Mouse (Mus musculus): ENCODE results near the gene Ift88. TPM values are rescaled to one million over a fixed set of nuclear protein-coding genes. Genes with fewer than 3 reads are reported as not detected.

The Ift88 gene
- total and polyA plus RNA-seq, 3 experiments, result 6.7 to 12.3 (median 8.1) TPM

GRCm38 (mm10) chr14:57385667-57386066 lies 38.2 kb upstream of the Ift88 start:
- Histone ChIP-seq H3K27me3 (replicated peaks) (no peaks in the 10 kb centered on the region), H3K4me2 (ENCODE audit: insufficient read depth, low read depth, poor library complexity, severe bottlenecking) (no peak overlapping the region), H3K9ac (ENCODE audit: insufficient read depth, low read depth) (no peak overlapping the region), H3K36me3 (replicated peaks in 1 of 2; ENCODE audit: control insufficient read depth in 1 of 2, insufficient read depth in 1 of 2, low read length in 1 of 2) (peaks cover 0 to 13% of the 10 kb centered on the region in 2 experiments), H3K4me1 (ENCODE audit: control insufficient read depth in 1 of 2, insufficient read depth in 2 of 2) (no peaks in the 10 kb centered on the region; a peak in 1 of 4 replicates), H3K79me2 (replicated peaks; ENCODE audit: control insufficient read depth, extremely low read depth, insufficient read depth, poor library complexity, severe bottlenecking) (no peaks in the 10 kb centered on the region), H3K4me3 (replicated peaks in 1 of 3; ENCODE audit: low read depth in 2 of 3, low read length in 2 of 3, poor library complexity in 1 of 3) (no peak overlapping the region), H3K9me3 (replicated peaks; ENCODE audit: low read length) (no peaks in the 10 kb centered on the region), H3K27ac (ENCODE audit: insufficient read depth, low read depth) (no peak overlapping the region)
- in situ Hi-C loops (cut with MboI; ENCODE audit: low pct_ligation_motif_present, low pct_unique_long_range_greater_than_20kb, low sequenced_read_pairs), result loop anchor here (25.0 kb wide), 1 partner anchor 527 kb away; no protein-coding TSS in a partner anchor
- no peak for DNase-seq (ENCODE audit: extremely low read depth)
- dilution Hi-C loops (cut with MboI; ENCODE audit: extremely low pct_ligation_motif_present, extremely low pct_unique_long_range_greater_than_20kb, low sequenced_read_pairs), result no loop called here
- TF ChIP-seq ZC3H11A (IDR thresholded peaks at IDR 0.05; ENCODE audit: low read depth, low read length) (no peak), TCF12 (IDR thresholded peaks at IDR 0.05; ENCODE audit: low read depth, low read length) (no peak), IRF4 (IDR thresholded peaks at IDR 0.05; ENCODE audit: low read depth, low read length) (no peak)

DNA sequence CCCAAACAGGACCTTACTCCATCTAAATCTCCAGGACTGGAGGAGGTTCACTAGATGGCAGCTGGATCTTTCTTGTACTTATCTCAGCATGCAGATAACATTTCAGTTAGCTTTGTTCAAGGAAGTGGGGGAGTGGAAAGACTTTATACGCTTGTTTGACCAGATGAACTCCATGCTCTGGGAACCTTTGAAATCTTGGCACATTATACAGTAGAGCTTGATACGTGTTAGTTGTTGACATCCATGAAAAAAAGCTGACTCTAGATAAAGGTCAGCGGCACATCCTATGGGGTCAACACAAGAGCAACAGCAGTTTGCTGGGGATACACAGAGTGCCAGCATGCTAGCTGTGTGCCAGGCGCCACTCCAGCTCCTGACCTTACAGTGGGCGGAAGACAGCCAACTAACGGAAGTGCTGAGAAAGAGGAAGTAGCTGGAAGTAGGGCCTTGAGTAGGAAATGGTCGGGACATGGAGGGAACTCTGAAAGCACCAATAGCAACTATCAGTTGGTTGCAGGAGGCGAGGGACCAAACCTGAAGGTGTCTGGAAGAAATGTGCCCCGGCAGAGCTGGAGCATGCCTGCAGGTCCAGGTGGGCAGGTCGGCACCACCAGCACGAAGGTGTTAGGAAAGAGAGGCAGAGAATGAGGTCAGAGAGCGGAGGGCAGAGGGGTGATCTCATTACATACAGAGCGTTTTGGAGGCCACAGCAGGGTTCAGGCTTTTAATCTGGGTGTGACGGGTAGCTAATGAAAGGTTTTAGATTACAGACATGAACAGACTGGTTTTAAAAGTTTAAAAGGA lies 36.9 kb upstream of the Ift88 start:
- H3K27me3 ChIP-seq (replicated peaks), result no peaks in the 10 kb centered on the region
- H3K79me2 ChIP-seq (replicated peaks; ENCODE audit: control insufficient read depth, extremely low read depth, insufficient read depth, poor library complexity, severe bottlenecking), result no peaks in the 10 kb centered on the region
- H3K9ac ChIP-seq (ENCODE audit: insufficient read depth, low read depth), result no peak overlapping the region
- no peak overlapping the region for H3K4me2 ChIP-seq (ENCODE audit: insufficient read depth, low read depth, poor library complexity, severe bottlenecking)
- TF ChIP-seq MAFK (IDR thresholded peaks at IDR 0.05; ENCODE audit: insufficient replicate concordance, low read length) (no peak), E2F4 (IDR thresholded peaks at IDR 0.05; ENCODE audit: insufficient replicate concordance, low read depth, low read length) (no peak), NELFE (IDR thresholded peaks at IDR 0.05; ENCODE audit: low read depth, low read length) (no peak), KAT2A (IDR thresholded peaks at IDR 0.05; ENCODE audit: insufficient replicate concordance, low read length) (no peak), USF1 (IDR thresholded peaks at IDR 0.05; ENCODE audit: low read depth, low read length) (no peak), RCOR1 (conservative IDR thresholded peaks at IDR 0.05; ENCODE audit: low read depth, low read length) (no peak), USF2 (conservative IDR thresholded peaks at IDR 0.05; ENCODE audit: low read depth, low read length) (no peak), HCFC1 (IDR thresholded peaks at IDR 0.05; ENCODE audit: low read depth, low read length) (no peak), CHD2 (IDR thresholded peaks at IDR 0.05; ENCODE audit: low read length) (no peak), PAX5 (IDR thresholded peaks at IDR 0.05; ENCODE audit: low read length) (no peak), ZC3H11A (IDR thresholded peaks at IDR 0.05; ENCODE audit: low read depth, low read length) (no peak), ZNF384 (IDR thresholded peaks at IDR 0.05; ENCODE audit: low read depth, low read length) (no peak), EP300 (IDR thresholded peaks at IDR 0.05; ENCODE audit: low read length) (no peak), ZMIZ1 (IDR thresholded peaks at IDR 0.05; ENCODE audit: low read depth, low read length) (no peak), IRF4 (IDR thresholded peaks at IDR 0.05; ENCODE audit: low read depth, low read length) (no peak), SMC3 (IDR thresholded peaks at IDR 0.05; ENCODE audit: low read depth, low read length) (no peak), NRF1 (IDR thresholded peaks at IDR 0.05; ENCODE audit: low read depth, low read length) (no peak)
- no peak overlapping the region for H3K4me3 ChIP-seq (replicated peaks in 1 of 3; ENCODE audit: low read depth in 2 of 3, low read length in 2 of 3, poor library complexity in 1 of 3)
- no peak for DNase-seq (ENCODE audit: extremely low read depth)
- peaks cover 0 to 10% of the 10 kb centered on the region in 2 experiments for H3K36me3 ChIP-seq (replicated peaks in 1 of 2; ENCODE audit: control insufficient read depth in 1 of 2, insufficient read depth in 1 of 2, low read length in 1 of 2)
- dilution Hi-C loops (cut with MboI; ENCODE audit: extremely low pct_ligation_motif_present, extremely low pct_unique_long_range_greater_than_20kb, low sequenced_read_pairs), result no loop called here
- H3K4me1 ChIP-seq (ENCODE audit: control insufficient read depth in 1 of 2, insufficient read depth in 2 of 2), result no peaks in the 10 kb centered on the region; a peak in 1 of 4 replicates
- in situ Hi-C loops (cut with MboI; ENCODE audit: low pct_ligation_motif_present, low pct_unique_long_range_greater_than_20kb, low sequenced_read_pairs), result loop anchor here (25.0 kb wide), 1 partner anchor 525 kb away; no protein-coding TSS in a partner anchor
- no peaks in the 10 kb centered on the region for H3K9me3 ChIP-seq (replicated peaks; ENCODE audit: low read length)
- no peak overlapping the region for H3K27ac ChIP-seq (ENCODE audit: insufficient read depth, low read depth)
